Mouse (Mus musculus): Measurements from ENCODE around the gene Itga9.

DNA sequence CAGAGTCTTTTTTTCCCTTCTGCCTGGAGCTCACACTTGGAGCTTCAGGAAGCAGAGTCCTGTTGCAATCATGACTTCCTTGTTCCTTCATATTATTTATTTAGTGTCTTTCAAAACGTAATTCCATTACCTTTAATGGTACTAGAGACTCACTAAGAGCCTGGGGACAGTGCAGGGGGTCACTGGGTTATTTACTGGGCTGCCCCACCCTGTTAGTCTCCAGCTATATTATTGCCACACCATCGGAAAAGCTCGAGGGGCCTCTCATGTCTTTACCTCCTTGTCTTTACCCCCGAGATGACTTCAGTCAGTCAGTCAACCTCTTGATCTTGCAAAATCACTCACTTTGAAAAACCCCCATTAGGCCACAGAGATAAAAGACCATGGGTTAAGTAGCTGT is 44.5 kb downstream of the Itga9 start:
- no peak for TF ChIP-seq CTCF (IDR thresholded peaks at IDR 0.05; ENCODE audit: control insufficient read depth, insufficient read depth, insufficient replicate concordance, low read depth, low read length)
- no peak for TF ChIP-seq POLR2A (IDR thresholded peaks at IDR 0.05; ENCODE audit: control insufficient read depth, low read depth, low read length)
